Mouse (Mus musculus) kidney, postnatal 4 days (tissue): ENCODE measurements at regions not wholly inside any gene's neighbourhood (a gene's known extent, or its start where the extent isn't known, plus 50 kb on each side); places are given as distances from the start of the nearest gene placed in this dataset.

Experiments used
- DNase-seq, 2 experiments: peaks; one replicate each; pipeline ENCODE4 v3.0.0; 2021; ENCODE audit warnings: mixed read lengths in 2 of 2

GRCm38 (mm10) chr12:50929641-50930040 is 280.7 kb upstream of the Prkd1 start:
- no peak for DNase-seq

GRCm38 (mm10) chr12:50926234-50926633 is 277.3 kb upstream of the Prkd1 start:
- DNase-seq = no peak

- DNase-seq = no peak
Observed at GRCm38 (mm10) chr12:50921739-50922138, 272.8 kb upstream of the Prkd1 start.

GRCm38 (mm10) chr12:50899609-50900447 is 250.9 kb upstream of the Prkd1 start:
- DNase-seq = no peak

GRCm38 (mm10) chr12:50897606-50898166 is 248.8 kb upstream of the Prkd1 start:
- DNase-seq = no peak

- DNase-seq = no peak
Observed at GRCm38 (mm10) chr12:50893604-50894003, 244.7 kb upstream of the Prkd1 start.

GRCm38 (mm10) chr12:50875796-50876195 is 226.9 kb upstream of the Prkd1 start:
- no peak for DNase-seq

GRCm38 (mm10) chr12:50874024-50874398 is 225.1 kb upstream of the Prkd1 start:
- DNase-seq = no peak

GRCm38 (mm10) chr12:50873390-50874023 is 224.6 kb upstream of the Prkd1 start:
- DNase-seq = no peak

GRCm38 (mm10) chr12:50851644-50852043 is 202.7 kb upstream of the Prkd1 start:
- DNase-seq = no peak

- DNase-seq = no peak
Observed at GRCm38 (mm10) chr12:50847976-50848375, 199.1 kb upstream of the Prkd1 start.

- DNase-seq = no peak
Observed at GRCm38 (mm10) chr12:50842744-50843143, 193.8 kb upstream of the Prkd1 start.

- DNase-seq = no peak
Observed at GRCm38 (mm10) chr12:50839391-50839790, 190.5 kb upstream of the Prkd1 start.

GRCm38 (mm10) chr12:50808731-50809281 is 159.9 kb upstream of the Prkd1 start:
- no peak for DNase-seq

GRCm38 (mm10) chr12:50804391-50804790 is 155.5 kb upstream of the Prkd1 start:
- no peak for DNase-seq

- no peak for DNase-seq
Observed at GRCm38 (mm10) chr12:50765156-50765940, 116.5 kb upstream of the Prkd1 start.

- DNase-seq = no peak
Observed at GRCm38 (mm10) chr12:50764457-50764856, 115.6 kb upstream of the Prkd1 start.

GRCm38 (mm10) chr12:50734135-50734534 is 85.2 kb upstream of the Prkd1 start:
- DNase-seq = no peak

GRCm38 (mm10) chr12:50712615-50713014 is 63.7 kb upstream of the Prkd1 start:
- no peak for DNase-seq

- no peak for DNase-seq
Observed at GRCm38 (mm10) chr12:50709000-50709788, 60.3 kb upstream of the Prkd1 start.

GRCm38 (mm10) chr12:50698613-50699442 is 49.9 kb upstream of the Prkd1 start:
- no peak for DNase-seq
